In genomic region chr9:54067642-54068031, GRCm38 (mm10) we compare ENCODE assay signal across 8 mouse cellular contexts. TPM values are rescaled to one million over a fixed set of nuclear protein-coding genes. Genes with fewer than 3 reads are reported as not detected.
DNase-seq lines count a peak whose midpoint lies in the region; ATAC-seq lines count a peak whose summit lies in the region.

No protein-coding gene starts in this region.

- H3K36me3 ChIP-seq in lung, embryonic 15.5 days, result no peaks in the 10 kb centered on the region
- H3K36me3 ChIP-seq in forebrain, embryonic 10.5 days (replicated peaks), result no peaks in the 10 kb centered on the region
- H3K36me3 ChIP-seq in limb, embryonic 10.5 days, result no peaks in the 10 kb centered on the region
- no peaks in the 10 kb centered on the region for H3K36me3 ChIP-seq in neural tube, embryonic 15.5 days

- 4% methylated on average over 16 of the region's 16 CpGs for WGBS in lung, embryonic 15.5 days
- 2% methylated on average over 16 of the region's 16 CpGs for WGBS in forebrain, embryonic 10.5 days
- 3% methylated on average over 16 of the region's 16 CpGs for WGBS in limb, embryonic 10.5 days
- 3% methylated on average over 16 of the region's 16 CpGs for WGBS in neural tube, embryonic 15.5 days

- H3K4me1 ChIP-seq in lung, embryonic 15.5 days, result peaks cover 9% of the 10 kb centered on the region; the same call in 1 of the 2 replicates
- peaks cover 20% of the 10 kb centered on the region for H3K4me1 ChIP-seq in forebrain, embryonic 10.5 days
- H3K4me1 ChIP-seq in limb, embryonic 10.5 days, result peaks cover 21% of the 10 kb centered on the region
- peaks cover 32% of the 10 kb centered on the region for H3K4me1 ChIP-seq in neural tube, embryonic 15.5 days

- H3K27me3 ChIP-seq in lung, embryonic 15.5 days, result peaks cover 34% of the 10 kb centered on the region
- peaks cover 41% of the 10 kb centered on the region for H3K27me3 ChIP-seq in forebrain, embryonic 10.5 days (ENCODE audit: poor library complexity, severe bottlenecking)
- H3K27me3 ChIP-seq in limb, embryonic 10.5 days (ENCODE audit: low read depth, poor library complexity, severe bottlenecking), result peaks cover 63% of the 10 kb centered on the region
- H3K27me3 ChIP-seq in neural tube, embryonic 15.5 days (replicated peaks), result peaks cover 24% of the 10 kb centered on the region

- peak overlapping the region; percentile 44 for H3K9ac ChIP-seq in lung, embryonic 15.5 days
- peak overlapping the region; percentile 47 for H3K9ac ChIP-seq in neural tube, embryonic 15.5 days (replicated peaks)

- H3K4me3 ChIP-seq in lung, embryonic 15.5 days, result peak overlapping the region; percentile 48
- peak overlapping the region; percentile 79 for H3K4me3 ChIP-seq in forebrain, embryonic 10.5 days
- peak overlapping the region; percentile 61 for H3K4me3 ChIP-seq in limb, embryonic 10.5 days
- H3K4me3 ChIP-seq in neural tube, embryonic 15.5 days (replicated peaks), result peak overlapping the region; percentile 55

- no peak for DNase-seq in lung, postnatal 10 days
- no peak for DNase-seq in forebrain, embryonic 10.5 days (ENCODE audit: extremely low spot score, low spot score)
- no peak for DNase-seq in limb, embryonic 10.5 days (ENCODE audit: low spot score)
- DNase-seq in adrenal gland, adult 2 months, result no peak
- no peak for DNase-seq in right cerebral cortex, postnatal 36 days (ENCODE audit: low spot score in 2 of 2)
- DNase-seq in gastrocnemius, adult 8-10 months (ENCODE audit: low spot score in 2 of 2), result no peak

- no peak overlapping the region for H3K27ac ChIP-seq in lung, embryonic 15.5 days
- peak overlapping the region; percentile 74 for H3K27ac ChIP-seq in forebrain, embryonic 10.5 days
- peak overlapping the region; percentile 57; the same call in 1 of the 2 replicates for H3K27ac ChIP-seq in limb, embryonic 10.5 days
- no peak overlapping the region for H3K27ac ChIP-seq in neural tube, embryonic 15.5 days (replicated peaks)

- peak overlapping the region; percentile 95 for H3K4me2 ChIP-seq in lung, embryonic 15.5 days
- peak overlapping the region; percentile 100 for H3K4me2 ChIP-seq in neural tube, embryonic 15.5 days

- H3K9me3 ChIP-seq in lung, embryonic 15.5 days, result no peaks in the 10 kb centered on the region
- H3K9me3 ChIP-seq in forebrain, embryonic 10.5 days, result no peaks in the 10 kb centered on the region
- no peaks in the 10 kb centered on the region for H3K9me3 ChIP-seq in limb, embryonic 10.5 days (replicated peaks)
- no peaks in the 10 kb centered on the region for H3K9me3 ChIP-seq in neural tube, embryonic 15.5 days (replicated peaks)

- ATAC-seq in lung, embryonic 15.5 days (ENCODE audit: borderline replicate concordance, extremely low read depth, low FRiP score, low TSS enrichment), result no peak
- peak; percentile 42; the same call in 1 of the 2 replicates for ATAC-seq in neural tube, embryonic 15.5 days (ENCODE audit: low FRiP score)

RNA-seq across cellular contexts. Expression of gene Tnfaip8l3, which starts 0.6 kb away (rescaled TPM):
- polyA plus RNA-seq in lung, embryonic 15.5 days (2015; fragmentation: Nextera tagmentation; extraction: Ambion mirVana), result 0.59 and 0.70 TPM in 2 replicates
- 0.07 and 0.14 TPM in 2 replicates for polyA plus RNA-seq in forebrain, embryonic 10.5 days (2016; fragmentation: Nextera tagmentation; extraction: Ambion mirVana)
- 0.11 TPM in 1 of 2 replicates, not detected in the other for polyA plus RNA-seq in limb, embryonic 10.5 days (2016; fragmentation: Nextera tagmentation; extraction: Ambion mirVana)
- 1.6 and 1.7 TPM in 2 replicates for polyA plus RNA-seq in neural tube, embryonic 15.5 days (2015; fragmentation: Nextera tagmentation; extraction: Ambion mirVana)
- total RNA-seq in adrenal gland, adult 2 months (2021), result 1 to 10 TPM in 1 of 2 experiments, under 1 TPM in 1; 0.09 to 1.0 TPM
- polyA plus RNA-seq in adrenal gland, adult 2 months (2012; rRNA removed), result 0.04 and 0.06 TPM in 2 replicates
- under 1 TPM in 2 of 4 experiments, not detected in 2; 0.07 to 0.09 TPM for total RNA-seq in gastrocnemius, adult 8-10 months (2022)

Comparison
In these comparisons a context has a peak if more than half of its experiments do, and no peak if none do; other contexts are left out.
1. H3K27ac ChIP-seq: peak in forebrain, embryonic 10.5 days (single experiment) and limb, embryonic 10.5 days (single experiment); none in lung, embryonic 15.5 days (single experiment) and neural tube, embryonic 15.5 days (single experiment).
2. Peak in every context shown above with its lines, with median percentiles within 50 percentile points of each other: H3K4me3 ChIP-seq.